Mouse (Mus musculus) heart, adult 11 months (tissue): ENCODE data around the gene Klhl8.

Experiments
- DNase-seq: peaks from one replicate; pipeline ENCODE4 v3.0.0; 2022

Gene Klhl8

DNA sequence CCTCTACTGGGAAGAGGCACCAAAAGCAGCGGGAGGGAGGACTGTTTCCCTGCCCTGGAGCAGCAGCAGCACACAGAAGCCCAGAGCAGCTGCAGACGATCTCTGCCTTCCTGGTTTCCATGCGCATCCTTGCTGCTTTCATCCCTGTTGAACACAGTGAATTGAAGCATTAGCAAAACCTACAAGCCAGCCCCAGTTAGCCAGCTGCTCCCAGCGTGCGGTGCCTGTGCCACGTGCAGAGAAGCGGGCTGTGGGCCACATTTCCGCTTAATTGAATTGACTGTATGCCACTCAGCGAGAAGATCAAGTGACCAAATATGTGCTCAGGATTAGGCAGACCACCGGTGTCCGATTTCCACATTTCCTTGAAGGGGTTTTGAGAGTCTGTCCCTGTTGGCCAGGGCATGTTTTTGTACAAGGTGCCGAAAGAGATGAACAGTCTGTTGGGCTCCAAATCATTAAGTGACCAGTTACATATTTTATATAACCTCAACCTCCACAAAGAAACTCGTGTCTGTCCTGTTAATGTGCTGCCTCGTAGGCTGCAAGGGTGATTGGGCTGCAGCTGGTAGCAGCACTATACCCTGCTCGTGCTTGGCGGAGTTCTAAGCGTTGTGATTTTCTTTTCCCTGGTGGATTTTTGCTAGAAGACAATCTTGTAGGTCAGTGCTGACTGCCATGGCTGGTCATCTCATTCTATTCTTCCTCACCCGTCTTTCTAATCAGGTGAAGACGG is 65.5 kb downstream of the Klhl8 start:
- DNase-seq, result no peak

DNA sequence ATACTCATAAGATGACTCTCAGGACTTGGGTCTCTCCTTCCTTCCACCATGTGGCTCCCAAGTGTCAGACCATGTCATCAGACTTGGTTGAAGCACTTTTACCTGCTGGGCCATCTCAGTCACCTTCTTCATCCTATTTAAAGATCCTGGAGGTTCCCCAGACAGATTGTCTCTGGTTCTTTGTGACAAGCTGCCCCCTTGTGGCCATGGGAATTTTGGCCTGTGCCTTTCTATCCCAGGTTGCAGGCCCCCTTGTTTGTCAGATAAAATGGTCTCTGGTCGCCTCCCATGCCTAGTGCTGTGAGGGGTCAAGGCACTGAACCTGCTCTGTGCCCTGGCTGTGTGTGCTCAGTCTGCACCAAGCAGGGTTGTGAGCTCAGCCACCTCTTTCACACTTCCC is 67.1 kb downstream of the Klhl8 start:
- no peak for DNase-seq

DNA sequence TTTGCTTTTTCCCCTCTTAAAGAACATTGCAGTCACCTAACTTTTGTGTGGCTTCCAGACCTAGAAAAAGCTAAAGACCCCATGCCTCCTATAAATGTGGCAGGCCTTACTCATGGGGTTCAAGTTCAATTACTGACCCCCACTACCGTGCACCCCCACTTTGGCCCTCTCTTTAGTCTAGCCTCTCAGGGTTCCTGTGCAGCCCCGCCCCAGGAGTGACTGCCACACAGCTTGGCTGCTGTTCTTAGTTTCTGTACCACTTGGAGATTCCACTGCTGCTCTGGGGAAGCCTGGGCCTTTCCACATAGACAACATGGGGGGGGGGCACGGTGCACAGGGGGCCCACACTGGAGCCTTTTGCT is 71.8 kb downstream of the Klhl8 start:
- DNase-seq, result peak; percentile 92

- peak; percentile 93 for DNase-seq
Observed at GRCm38 (mm10) chr5:103838550-103839264, 72.4 kb downstream of the Klhl8 start.

DNA sequence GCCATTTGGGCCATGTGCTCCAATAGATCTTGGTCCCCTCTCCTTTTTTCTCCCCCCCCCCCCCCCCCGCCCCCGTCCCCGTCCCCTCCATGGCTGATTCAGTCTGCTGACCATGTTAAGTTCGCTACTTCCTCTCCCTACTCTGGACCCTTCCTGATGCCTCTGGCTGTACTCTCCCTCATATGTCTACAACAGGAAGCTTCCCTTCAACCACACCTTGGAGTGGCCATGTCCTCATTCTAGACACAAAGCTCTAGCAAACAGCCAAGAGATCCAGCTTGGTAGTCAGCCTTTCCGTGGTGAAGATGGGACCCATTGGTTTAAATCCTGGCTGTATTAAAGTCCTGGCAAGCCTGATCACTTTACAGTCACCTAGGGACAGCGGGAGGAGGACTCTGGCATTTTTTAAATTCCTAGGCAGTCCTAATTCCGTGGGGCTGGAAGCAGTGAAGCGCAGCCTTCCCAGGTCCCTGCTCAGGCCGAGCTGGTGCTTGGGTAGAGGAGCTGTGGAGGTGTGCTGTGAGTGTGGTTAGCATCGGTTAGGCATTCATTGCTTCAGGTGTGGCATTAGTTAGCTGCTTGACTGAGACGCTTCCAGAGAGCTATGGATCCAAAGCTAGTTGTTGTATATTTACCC is 74.8 kb downstream of the Klhl8 start:
- no peak for DNase-seq

GRCm38 (mm10) chr5:103835471-103836147 is 75.5 kb downstream of the Klhl8 start:
- DNase-seq, result no peak

GRCm38 (mm10) chr5:103830886-103831285 is 80.2 kb downstream of the Klhl8 start:
- no peak for DNase-seq

DNA sequence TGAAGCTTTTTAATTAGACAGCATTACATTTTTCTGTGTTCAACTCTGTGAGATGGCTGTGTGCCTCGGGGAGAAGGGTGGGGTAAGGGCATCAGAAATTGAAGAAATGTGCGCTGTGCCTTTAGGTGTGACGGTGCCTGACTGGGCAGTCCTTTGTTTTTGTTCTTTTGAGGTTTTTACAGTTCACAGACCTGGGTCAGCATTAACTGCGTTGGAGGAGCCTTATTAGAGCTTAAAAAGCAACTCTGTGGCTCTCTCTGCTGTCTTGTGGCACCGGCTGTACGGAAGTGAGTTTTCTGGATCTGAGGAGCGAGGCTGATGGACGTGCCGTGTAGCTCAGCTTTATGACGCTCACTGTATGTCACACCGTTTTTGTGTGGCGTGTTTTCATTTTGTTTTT is 81.9 kb downstream of the Klhl8 start:
- DNase-seq, result no peak

DNA sequence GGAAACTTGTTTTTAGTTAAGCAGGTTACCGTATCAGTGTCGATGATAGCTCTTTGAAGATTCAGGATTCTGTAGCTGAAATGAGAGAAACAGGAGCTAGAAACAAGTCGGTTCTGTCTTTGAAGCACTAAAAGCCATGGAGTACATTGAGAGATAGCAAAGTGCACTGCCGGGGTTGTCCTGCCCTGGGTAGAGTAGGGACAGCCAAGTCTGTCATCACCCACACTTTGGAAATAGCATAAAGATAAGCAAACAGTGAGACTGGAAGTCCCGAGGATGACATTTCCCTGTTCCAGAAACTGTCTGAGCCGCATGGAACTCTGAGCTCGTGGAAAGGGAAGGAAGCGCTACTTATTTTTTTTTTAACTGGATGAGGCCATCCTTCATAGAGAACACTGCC is 82.3 kb downstream of the Klhl8 start:
- peak; percentile 97 for DNase-seq

GRCm38 (mm10) chr5:103828304-103828703 is 82.8 kb downstream of the Klhl8 start:
- no peak for DNase-seq

GRCm38 (mm10) chr5:103822949-103823348 is 88.1 kb downstream of the Klhl8 start:
- DNase-seq, result no peak

GRCm38 (mm10) chr5:103821500-103822298 is 89.4 kb downstream of the Klhl8 start:
- no peak for DNase-seq

DNA sequence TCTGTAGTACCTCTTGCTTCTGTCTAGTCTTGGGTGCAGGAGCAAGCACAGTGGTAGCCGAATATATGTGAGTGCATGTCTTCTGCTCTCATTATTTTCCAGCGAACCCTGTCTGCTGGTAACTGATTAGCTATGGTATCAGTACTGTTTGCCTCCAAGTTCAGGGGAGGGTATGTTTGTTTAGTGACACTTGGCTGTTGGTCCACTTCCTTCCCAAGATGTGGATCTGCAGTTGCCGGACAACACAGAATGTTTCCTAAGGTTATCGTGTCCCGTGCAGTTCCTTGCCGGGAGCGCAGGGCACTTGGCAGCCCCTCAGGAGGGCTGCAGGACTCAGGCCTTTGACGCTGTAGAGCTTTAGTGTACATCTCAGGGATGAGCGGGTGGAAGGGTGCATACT is 90.0 kb downstream of the Klhl8 start:
- no peak for DNase-seq

DNA sequence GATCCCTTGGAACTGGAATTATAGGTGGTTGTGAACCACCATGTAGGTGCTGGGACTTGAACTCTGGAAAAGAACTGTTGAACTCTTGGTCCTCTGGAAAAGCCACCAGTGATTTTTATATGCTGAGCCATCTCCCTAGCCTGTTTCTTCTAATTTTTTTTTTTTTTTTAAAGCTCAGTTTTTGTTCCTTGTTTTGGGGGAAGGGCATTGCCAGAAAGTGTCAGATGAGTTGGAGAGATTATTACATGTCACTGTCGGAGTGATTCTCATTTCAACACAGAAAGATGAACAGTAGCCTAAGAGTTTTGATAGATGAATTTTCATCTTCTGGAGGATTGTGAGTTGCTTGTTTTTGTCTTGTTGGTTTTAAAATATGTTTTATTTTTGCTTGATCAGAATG is 91.4 kb downstream of the Klhl8 start:
- DNase-seq, result no peak

DNA sequence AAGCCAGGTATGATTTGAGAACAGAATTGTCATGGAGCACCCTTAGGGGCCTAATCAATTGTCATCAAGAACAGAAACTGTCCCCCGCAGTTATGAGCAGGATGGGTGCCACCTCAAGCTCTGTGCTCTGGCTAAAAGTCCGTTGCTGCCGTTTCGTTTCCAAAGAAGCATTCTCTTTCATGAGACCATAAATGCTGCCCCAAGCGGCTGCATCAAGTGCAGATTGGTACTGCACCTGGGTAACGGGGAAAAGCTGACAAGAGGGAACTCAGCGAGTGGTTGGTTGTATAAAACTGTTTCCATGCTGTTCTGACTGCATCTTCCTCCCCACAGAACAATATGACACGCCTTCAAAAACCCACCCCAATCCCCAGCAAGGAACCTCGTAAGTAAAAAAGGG is 92.5 kb downstream of the Klhl8 start:
- DNase-seq, result peak; percentile 34

DNA sequence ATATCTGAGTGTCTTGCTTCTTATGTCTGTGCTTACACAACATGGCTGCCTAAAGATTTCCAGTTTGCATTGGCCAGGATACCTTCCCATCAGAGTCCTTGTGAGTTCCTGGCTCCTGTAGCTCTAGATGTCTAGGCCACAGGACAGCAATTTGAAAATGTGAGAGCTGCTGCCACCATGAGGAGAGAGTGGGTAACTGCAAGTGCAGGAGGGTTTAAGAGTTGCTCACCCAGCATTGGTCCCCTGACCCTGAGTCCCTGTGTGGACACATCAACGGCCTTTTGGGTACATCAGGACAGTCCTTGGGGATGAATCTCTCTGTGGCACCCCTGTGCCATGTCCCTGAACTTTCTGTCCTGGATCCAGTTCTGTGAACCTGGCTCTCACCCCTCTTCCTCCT is 93.3 kb downstream of the Klhl8 start:
- DNase-seq, result peak; percentile 97

DNA sequence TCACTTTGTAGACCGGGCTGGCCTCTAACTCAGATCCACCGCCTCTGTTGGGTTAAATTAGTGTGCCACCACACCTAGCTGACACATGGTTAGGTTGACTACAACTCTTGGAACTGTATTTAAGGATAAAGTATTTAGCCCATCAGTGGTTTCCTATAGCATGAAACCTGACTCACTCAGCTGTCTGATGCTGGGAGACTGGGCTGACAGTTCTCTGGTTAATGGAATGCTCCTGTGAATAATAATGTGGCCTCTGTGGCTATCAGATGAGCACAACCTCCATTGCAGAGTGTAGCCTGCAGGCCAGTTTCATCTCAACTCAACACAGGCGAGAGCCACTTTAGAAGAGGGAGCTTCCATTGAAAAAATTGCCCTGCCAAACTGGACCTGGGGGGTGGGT is 94.3 kb downstream of the Klhl8 start:
- peak; percentile 54 for DNase-seq

DNA sequence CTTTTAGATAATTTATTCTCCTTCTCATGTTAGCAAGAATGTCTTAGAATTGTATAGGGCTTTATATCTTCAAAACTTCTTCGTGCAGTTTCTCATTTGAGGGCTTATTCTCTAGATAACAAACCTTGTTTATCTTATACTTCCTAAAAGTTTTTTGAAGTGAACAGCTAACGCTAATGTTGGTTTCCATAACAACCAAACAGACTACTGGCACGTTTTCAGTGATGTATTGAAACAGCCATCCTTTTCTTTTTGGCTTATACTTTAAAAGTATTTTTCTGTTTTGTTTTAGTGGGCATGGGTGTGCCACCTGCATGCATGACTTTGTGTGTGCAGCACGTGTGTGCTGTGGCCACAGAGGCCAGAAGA is 95.8 kb downstream of the Klhl8 start:
- DNase-seq, result no peak

DNA sequence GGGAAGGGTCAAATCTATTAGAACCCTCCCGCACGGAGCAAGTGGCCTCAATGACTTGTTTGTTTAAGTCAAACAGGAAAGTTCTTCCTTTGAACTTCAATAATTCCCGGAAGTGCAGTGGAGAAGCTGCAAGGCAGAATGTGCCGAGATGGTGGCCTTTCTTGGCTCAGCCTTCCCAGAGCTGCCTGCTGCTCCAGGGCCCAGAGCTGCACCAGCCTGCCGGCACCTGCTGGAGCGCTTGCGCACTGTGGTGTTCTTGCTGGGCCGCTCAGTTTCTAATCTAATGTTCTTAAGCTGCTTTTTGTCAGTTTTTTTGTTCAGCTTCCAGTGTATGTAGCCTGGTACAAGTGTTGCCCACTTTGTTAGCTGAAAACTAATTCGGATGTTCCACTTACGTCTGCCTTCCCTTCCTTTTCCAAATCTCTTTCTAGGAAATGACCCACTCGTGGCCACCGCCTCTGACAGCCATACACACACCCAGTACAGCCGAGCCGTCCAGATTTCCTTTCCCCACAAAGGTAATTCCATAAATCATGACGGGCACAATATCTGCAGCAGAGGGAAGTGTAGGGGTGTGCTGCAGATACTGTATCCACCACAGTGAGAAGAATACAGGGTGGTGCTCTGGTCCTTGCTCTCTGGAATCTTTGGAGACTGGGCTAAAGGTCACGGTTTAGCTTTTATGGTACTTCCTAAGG is 96.4 kb downstream of the Klhl8 start:
- DNase-seq, result peak; percentile 96

DNA sequence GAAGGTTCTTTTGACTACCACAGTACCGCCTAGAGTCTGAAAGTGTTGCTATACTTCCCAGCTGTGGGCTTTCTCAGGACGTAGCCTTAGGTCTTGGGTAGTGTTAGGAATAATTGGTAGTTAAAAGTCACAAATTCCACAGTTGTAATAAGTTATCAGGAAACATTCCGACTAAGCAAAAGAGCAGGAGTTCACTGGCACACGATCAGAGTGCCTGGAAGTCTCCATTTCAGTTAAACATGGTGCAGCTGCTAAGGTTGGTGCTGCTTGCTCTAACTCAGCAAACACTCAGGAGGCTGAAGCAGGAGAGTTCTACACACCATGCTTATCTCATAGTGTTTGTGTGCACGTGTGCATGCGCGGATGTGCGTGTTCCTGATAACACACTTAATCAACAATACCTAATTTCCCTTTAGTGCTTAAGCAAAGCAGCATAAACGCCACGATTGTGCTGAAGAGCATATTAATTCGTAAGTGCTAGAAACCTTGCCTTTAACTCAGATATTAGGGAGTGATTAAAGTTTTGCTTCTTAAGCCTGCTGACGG is 97.0 kb downstream of the Klhl8 start:
- DNase-seq, result no peak

DNA sequence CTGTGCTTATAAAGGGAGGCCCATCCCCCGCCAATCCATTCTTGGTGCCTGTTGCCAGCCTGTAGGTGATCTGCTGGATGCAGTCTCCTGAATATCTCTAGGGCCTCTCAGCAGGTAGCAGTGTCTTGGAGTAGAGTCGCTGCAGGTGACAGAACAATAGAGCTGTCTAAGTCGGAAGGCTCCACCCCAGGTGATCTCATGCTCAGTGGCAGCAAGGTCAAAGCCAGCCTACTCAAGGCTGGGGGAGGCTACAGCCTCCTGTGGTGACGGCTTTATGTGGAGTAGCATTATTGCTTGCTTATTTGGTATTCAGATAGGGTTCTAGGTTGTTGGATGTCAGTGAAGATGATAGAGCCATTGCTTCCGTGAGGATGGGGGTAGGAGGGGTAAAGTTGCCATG is 97.8 kb downstream of the Klhl8 start:
- DNase-seq, result peak; percentile 83
